ENCODE assay signal across 22 mouse cellular contexts in genomic region chr17:14400960-14401359, GRCm38 (mm10).
DNase-seq lines count a peak whose midpoint lies in the region; ATAC-seq and TF ChIP-seq lines count a peak whose summit lies in the region.
"Had no signal": no experiment of that assay in that cellular context is flagged by ENCODE, and none has a peak within 500 bp of the region (broad histone marks: within the 10 kb centered on the region; RNA-seq: fewer than 3 reads in every experiment).

No protein-coding gene starts in this region.

- no peaks in the 10 kb centered on the region for H3K4me1 ChIP-seq in liver, postnatal 0 days (ENCODE audit: insufficient read depth)
- no peaks in the 10 kb centered on the region for H3K4me1 ChIP-seq in liver, embryonic 12.5 days
- H3K4me1 ChIP-seq in lung, embryonic 15.5 days: peaks cover 10% of the 10 kb centered on the region; the same call in 1 of the 2 replicates
- H3K4me1 ChIP-seq in midbrain, embryonic 11.5 days (ENCODE audit: control insufficient read depth, insufficient read depth, low read length): no peaks in the 10 kb centered on the region

- H3K9ac ChIP-seq in liver, postnatal 0 days (replicated peaks): no peak overlapping the region; the same call in 1 of the 2 replicates
- no peak overlapping the region for H3K9ac ChIP-seq in liver, embryonic 12.5 days
- H3K9ac ChIP-seq in lung, embryonic 15.5 days: no peak overlapping the region
- no peak overlapping the region for H3K9ac ChIP-seq in midbrain, embryonic 11.5 days (ENCODE audit: low read length)
- H3K9ac ChIP-seq: heart, embryonic 12.5 days; limb, embryonic 12.5 days had no signal

- ATAC-seq in liver, postnatal 0 days: no peak
- no peak for ATAC-seq in liver, embryonic 12.5 days
- peak; percentile 44; the same call in 1 of the 2 replicates for ATAC-seq in lung, embryonic 15.5 days (ENCODE audit: borderline replicate concordance, extremely low read depth, low FRiP score, low TSS enrichment)
- no peak for ATAC-seq in midbrain, embryonic 11.5 days (ENCODE audit: low FRiP score)
- ATAC-seq: CD4-positive, CD25-positive, alpha-beta regulatory T cell, adult 4 months; forebrain, embryonic 16.5 days; hindbrain, postnatal 0 days; intestine, embryonic 16.5 days; midbrain, embryonic 16.5 days had no signal

- no peaks in the 10 kb centered on the region for H3K36me3 ChIP-seq in liver, postnatal 0 days (replicated peaks; ENCODE audit: insufficient read depth, low read length)
- H3K36me3 ChIP-seq in liver, embryonic 12.5 days: no peaks in the 10 kb centered on the region
- H3K36me3 ChIP-seq in lung, embryonic 15.5 days: no peaks in the 10 kb centered on the region
- H3K36me3 ChIP-seq in midbrain, embryonic 11.5 days (ENCODE audit: control insufficient read depth, insufficient read depth, low read length): no peaks in the 10 kb centered on the region
- H3K36me3 ChIP-seq: embryonic facial prominence, embryonic 10.5 days; heart, embryonic 12.5 days had no signal

- TF ChIP-seq EP300 in liver, postnatal 0 days (IDR thresholded peaks at IDR 0.05; ENCODE audit: low read depth): no peak

- peak overlapping the region; percentile 55 for H3K4me2 ChIP-seq in liver, postnatal 0 days (ENCODE audit: low read depth, low read length)
- no peak overlapping the region for H3K4me2 ChIP-seq in liver, embryonic 12.5 days
- H3K4me2 ChIP-seq in lung, embryonic 15.5 days: no peak overlapping the region
- H3K4me2 ChIP-seq in midbrain, embryonic 11.5 days: no peak overlapping the region
- H3K4me2 ChIP-seq: heart, embryonic 12.5 days; limb, embryonic 12.5 days; liver, embryonic 11.5 days had no signal

- no peak overlapping the region; the same call in 1 of the 2 replicates for H3K27ac ChIP-seq in liver, postnatal 0 days (ENCODE audit: low read depth)
- no peak overlapping the region for H3K27ac ChIP-seq in liver, embryonic 12.5 days
- peak overlapping the region; percentile 42; the same call in 1 of the 2 replicates for H3K27ac ChIP-seq in lung, embryonic 15.5 days
- H3K27ac ChIP-seq in midbrain, embryonic 11.5 days (ENCODE audit: low read depth, low read length): no peak overlapping the region
- H3K27ac ChIP-seq: embryonic facial prominence, embryonic 10.5 days; hindbrain, postnatal 0 days; limb, embryonic 12.5 days had no signal

- no peaks in the 10 kb centered on the region; the same call in 1 of the 2 replicates for H3K9me3 ChIP-seq in liver, postnatal 0 days (ENCODE audit: low read length)
- no peaks in the 10 kb centered on the region for H3K9me3 ChIP-seq in liver, embryonic 12.5 days (replicated peaks)
- no peaks in the 10 kb centered on the region for H3K9me3 ChIP-seq in lung, embryonic 15.5 days
- H3K9me3 ChIP-seq in midbrain, embryonic 11.5 days (ENCODE audit: control insufficient read depth, low read length): no peaks in the 10 kb centered on the region
- H3K9me3 ChIP-seq: embryonic facial prominence, embryonic 10.5 days; heart, embryonic 12.5 days; limb, embryonic 12.5 days had no signal

- DNase-seq in kidney, adult 9 months: peak; percentile 14
- DNase-seq in kidney, adult 8-10 months: no peak
- no peak for DNase-seq in liver, postnatal 0 days
- DNase-seq in lung, postnatal 36 days: peak; percentile 39
- DNase-seq in midbrain, embryonic 11.5 days (ENCODE audit: low spot score, missing footprints): no peak
- DNase-seq: adrenal gland, postnatal 25 days; cerebellum, adult 9-10 months; gastrocnemius, postnatal 25 days; heart, adult 18-20 months; heart, postnatal 10 days had no signal

- 68% methylated on average over 5 of the region's 5 CpGs for WGBS in liver, postnatal 0 days (ENCODE audit: insufficient replicate concordance)
- 57% methylated on average over 5 of the region's 5 CpGs for WGBS in liver, embryonic 12.5 days (ENCODE audit: insufficient replicate concordance)
- WGBS in lung, embryonic 15.5 days: 50% methylated on average over 5 of the region's 5 CpGs
- WGBS in midbrain, embryonic 11.5 days: 75% methylated on average over 5 of the region's 5 CpGs

- TF ChIP-seq CTCF in liver, postnatal 0 days (IDR thresholded peaks at IDR 0.05; ENCODE audit: low read depth): no peak

- H3K27me3 ChIP-seq in liver, postnatal 0 days (ENCODE audit: insufficient read depth, low read length): no peaks in the 10 kb centered on the region
- no peaks in the 10 kb centered on the region for H3K27me3 ChIP-seq in liver, embryonic 12.5 days (replicated peaks)
- H3K27me3 ChIP-seq in lung, embryonic 15.5 days: no peaks in the 10 kb centered on the region
- H3K27me3 ChIP-seq in midbrain, embryonic 11.5 days (ENCODE audit: control insufficient read depth, insufficient read depth, low read length): no peaks in the 10 kb centered on the region
- H3K27me3 ChIP-seq: limb, embryonic 12.5 days had no signal

- 0 out of 2 replicates have a peak overlapping the region, but pooled peaks have one; percentile 3 for H3K4me3 ChIP-seq in liver, postnatal 0 days (ENCODE audit: low read depth, low read length)
- H3K4me3 ChIP-seq in liver, embryonic 12.5 days: no peak overlapping the region
- H3K4me3 ChIP-seq in lung, embryonic 15.5 days: no peak overlapping the region
- H3K4me3 ChIP-seq in midbrain, embryonic 11.5 days (ENCODE audit: low read depth, low read length): no peak overlapping the region
- H3K4me3 ChIP-seq: embryonic facial prominence, embryonic 10.5 days; heart, embryonic 12.5 days; limb, embryonic 12.5 days; myocyte had no signal

Comparison
In these comparisons a context has a peak if more than half of its experiments do, and no peak if none do; other contexts are left out.
1. DNase-seq: peak in kidney, adult 9 months (single experiment) and lung, postnatal 36 days (single experiment); none in kidney, adult 8-10 months (0 of 2), liver, postnatal 0 days (single experiment) and midbrain, embryonic 11.5 days (single experiment).